Mouse (Mus musculus): Measurements from ENCODE around the gene Olfr1160.
"Not testable (repeated sequence)": the region's sequence is repeated elsewhere in the genome, so short reads cannot be mapped to it uniquely, and the experiment has no call there.

Olfr1160 gene

DNA sequence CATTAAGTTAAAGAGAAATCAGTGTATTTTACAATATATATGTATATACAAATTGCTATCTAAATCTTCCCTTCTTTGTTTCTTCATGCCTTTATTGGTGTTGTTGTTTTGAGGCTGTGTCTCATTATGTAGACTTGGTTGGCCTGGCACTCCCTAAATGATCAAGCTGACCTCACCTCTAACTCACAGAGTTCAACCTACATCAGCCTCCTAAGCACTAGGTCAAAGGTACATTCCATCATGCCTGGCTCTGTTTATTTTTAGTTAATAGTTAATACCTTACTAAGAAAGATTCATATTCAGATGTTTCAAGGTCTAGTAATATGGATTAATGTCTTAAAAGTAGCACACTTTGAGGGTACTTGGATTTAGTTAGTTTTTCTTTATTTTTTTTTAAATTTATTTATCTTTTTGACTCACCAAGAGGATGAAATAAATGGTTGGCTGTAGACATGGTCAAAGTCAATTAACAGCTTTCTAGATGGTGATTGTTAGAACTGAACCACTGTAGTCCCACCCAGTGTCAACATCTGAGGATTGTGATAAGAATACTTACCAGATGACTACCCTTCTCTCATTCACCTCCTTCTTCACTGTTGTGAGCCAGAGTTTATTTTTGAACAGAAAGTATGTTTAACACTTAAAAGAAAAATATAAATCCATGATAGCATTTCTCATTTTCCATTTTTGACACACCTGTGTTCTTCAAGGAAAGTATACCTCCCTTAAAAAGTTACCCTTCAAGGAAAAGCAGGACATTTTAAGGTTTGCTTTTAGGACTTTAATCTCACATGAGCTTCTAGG lies at the start of gene Olfr1160:
Gene Olfr1160, minus strand, starts transcription at position 754 of the 804 bp plus-strand sequence.
- no peak for DNase-seq (ENCODE audit: low read depth, low spot score)

DNA sequence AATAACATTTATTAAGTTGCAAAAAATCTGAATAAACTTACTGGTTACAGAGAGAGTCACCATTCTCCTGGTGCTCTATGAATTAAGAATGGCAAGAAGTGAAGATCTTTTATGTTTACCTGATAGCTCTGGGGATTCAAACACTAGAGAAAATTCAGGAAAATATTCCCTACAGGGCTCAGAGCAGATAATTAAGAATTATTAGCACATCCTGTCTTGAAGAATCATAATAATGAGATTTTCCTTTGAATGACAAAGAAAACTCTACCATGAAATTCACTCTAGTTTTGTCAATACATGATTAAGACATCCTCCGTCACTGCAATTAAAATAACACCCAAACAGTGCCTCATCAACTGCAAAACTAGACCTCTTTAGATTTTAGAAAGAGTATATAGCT lies 43.0 kb upstream of the Olfr1160 start, which contains the start of gene Olfr1162:
Gene Olfr1162, minus strand, starts transcription at position 101 of the 400 bp plus-strand sequence.
- DNase-seq (ENCODE audit: low read depth, low spot score), result no peak

DNA sequence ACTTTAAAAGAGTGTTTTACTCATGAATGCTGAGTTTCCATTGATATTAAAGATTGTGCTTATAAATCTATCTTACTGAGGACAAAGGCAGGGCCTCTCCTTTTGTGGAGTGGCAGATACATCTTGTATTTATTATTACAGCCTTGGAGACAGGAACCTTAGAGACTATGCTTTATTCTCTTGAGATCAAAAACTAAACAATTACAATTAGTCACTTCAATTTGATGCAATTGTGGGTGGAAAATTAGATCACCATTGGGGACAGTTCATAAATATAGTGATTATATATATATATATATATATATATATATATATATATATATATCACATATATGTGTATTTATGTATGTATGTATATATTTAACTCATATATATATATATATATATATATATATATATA lies 29.5 kb upstream of the Olfr1160 start, which contains the start of gene Olfr73:
Gene Olfr73, minus strand, starts transcription at position 101 of the 400 bp plus-strand sequence.
- no peak for DNase-seq (ENCODE audit: low read depth, low spot score)

DNA sequence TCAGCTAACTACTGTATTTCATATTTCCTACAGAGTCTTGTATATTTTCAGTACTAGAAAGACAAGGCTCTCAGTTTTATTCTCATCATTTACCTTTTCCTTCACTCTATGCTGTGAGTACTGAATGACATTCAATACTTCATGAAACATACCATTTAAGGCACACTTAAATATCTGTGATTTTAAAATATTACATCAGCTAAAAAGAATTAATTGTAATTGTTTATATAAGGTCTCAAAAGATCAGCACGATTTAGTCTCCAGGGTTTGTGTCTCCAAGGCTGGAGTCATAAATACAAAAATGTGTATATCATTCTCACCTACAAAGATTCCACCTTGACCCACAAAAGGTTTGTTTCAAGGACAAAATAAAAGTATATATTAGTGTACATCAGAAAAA lies 14.4 kb upstream of the Olfr1160 start, which contains the start of gene Olfr1161:
Gene Olfr1161, plus strand, starts transcription at position 301 of the 400 bp plus-strand sequence.
- not testable (repeated sequence) for DNase-seq (ENCODE audit: low read depth, low spot score)

DNA sequence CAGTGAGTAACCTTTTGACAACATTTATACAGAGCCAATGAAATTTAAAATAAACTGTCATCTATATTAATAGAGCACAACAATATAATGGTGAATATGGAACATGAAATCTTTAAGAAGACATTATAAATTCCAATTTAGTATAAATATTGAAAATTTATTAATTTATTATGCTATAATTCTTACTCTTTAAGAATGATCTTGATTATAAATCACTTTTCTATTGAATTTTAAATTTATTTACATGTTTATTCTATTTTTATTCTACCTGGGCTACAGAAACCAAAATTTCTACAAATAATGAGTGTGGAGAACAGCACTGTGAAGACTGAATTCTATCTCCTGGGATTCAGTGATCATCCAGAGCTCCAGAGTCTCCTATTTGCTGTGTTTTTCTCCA lies 18.3 kb downstream of the Olfr1160 start, which contains the start of gene Olfr1158:
Gene Olfr1158, plus strand, starts transcription at position 301 of the 400 bp plus-strand sequence.
- no peak for DNase-seq (ENCODE audit: low read depth, low spot score)

DNA sequence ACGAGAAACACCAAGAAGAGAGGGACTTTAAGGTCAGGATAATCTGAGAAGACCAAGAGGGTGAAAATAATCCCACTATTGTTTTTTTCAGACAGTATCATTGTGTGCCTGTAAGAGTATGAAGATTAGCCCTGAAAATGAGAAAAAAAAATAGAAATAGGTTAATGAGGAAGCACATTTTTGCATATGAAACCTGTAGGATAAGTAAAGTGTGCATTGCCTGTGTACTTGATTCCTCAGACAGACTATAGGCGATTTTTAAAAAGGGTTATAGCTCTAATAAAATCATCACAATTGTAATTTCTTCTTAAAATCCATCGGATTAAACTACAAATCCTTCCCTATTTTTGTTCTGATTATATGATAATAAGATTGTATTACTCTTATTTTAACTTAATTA lies 33.5 kb downstream of the Olfr1160 start, which contains the start of gene Olfr74:
Gene Olfr74, minus strand, starts transcription at position 101 of the 400 bp plus-strand sequence.
- DNase-seq (ENCODE audit: low read depth, low spot score), result no peak

DNA sequence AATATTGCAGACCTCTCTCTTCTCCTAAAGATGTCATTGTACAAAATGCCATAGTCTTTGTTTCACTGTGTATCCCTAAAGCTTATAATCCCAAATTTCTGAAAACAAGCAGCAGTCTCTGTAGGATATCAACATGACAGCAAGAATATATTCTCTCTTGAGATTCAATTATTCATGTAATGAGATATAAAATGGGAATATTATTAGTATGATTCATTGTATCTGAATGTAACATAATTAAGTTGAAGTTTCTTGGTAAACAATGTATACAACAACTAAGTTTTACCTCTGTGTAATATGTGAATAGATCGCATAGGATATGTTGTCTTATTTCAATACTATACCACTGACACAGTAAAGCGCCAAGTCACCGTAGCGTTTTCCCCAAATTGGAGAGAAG lies 39.9 kb downstream of the Olfr1160 start, which contains the start of gene Olfr1157:
Gene Olfr1157, minus strand, starts transcription at position 101 of the 400 bp plus-strand sequence.
- DNase-seq (ENCODE audit: low read depth, low spot score), result no peak

DNA sequence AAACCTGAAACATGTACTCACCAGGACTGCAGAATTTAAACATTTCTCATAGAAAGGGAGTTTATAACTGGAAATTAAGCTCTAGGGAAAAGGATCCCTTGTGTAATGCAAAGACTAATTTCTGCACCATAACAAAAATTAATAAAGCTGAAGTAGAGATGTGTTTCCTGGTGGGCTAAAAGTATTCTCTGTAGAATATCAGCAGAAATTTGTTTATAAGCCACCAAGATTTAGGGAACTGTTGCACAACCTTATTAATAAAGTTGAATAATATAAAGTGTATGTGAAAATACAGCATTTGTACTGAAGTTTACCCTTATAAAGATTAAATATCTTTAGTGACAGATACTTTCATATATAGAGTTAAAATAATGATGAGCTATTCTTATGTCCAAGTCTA lies 55.1 kb downstream of the Olfr1160 start, which contains the start of gene Olfr1156:
Gene Olfr1156, minus strand, starts transcription at position 101 of the 400 bp plus-strand sequence.
- no peak for DNase-seq (ENCODE audit: low read depth, low spot score)

Measured in embryo, embryonic 11.5 days (tissue).